Mouse (Mus musculus): ENCODE measurements around the gene Rps26.

DNA sequence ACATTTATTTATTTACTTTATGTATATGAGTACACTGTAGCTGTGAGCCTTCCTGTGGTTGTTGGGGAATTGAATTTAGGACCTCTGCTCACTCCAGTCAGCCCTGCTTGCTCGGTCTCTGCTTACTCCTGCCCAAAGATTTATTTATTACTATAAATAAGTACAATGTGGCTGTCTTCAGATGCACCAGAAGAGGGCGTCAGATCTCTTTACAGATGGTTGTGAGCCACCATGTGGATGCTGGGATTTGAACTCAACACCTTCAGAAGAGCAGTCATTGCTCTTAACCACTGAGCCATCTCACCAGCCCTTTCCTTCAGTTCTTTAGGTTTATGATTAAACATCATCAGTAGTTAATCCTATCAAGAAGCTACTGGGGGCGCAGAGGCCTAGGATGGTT, 11.6 kb downstream of the Rps26 start:
- TF ChIP-seq CTCF (IDR thresholded peaks at IDR 0.05; ENCODE audit: low read depth) (peak; percentile 58), EP300 (optimal IDR thresholded peaks at IDR 0.05) (no peak)
